Mouse (Mus musculus) gastrocnemius, adult 8-10 months (tissue): ENCODE measurements at regions not wholly inside any gene's neighbourhood (a gene's known extent, or its start where the extent isn't known, plus 50 kb on each side); places are given as distances from the start of the nearest gene placed in this dataset.
"Not testable (repeated sequence)": the region's sequence is repeated elsewhere in the genome, so short reads cannot be mapped to it uniquely, and the experiment has no call there.

Experiments
- DNase-seq, 2 experiments: peaks; one replicate each; pipeline ENCODE4 v3.0.0; 2022; ENCODE audit warnings: low spot score in 2 of 2

DNA sequence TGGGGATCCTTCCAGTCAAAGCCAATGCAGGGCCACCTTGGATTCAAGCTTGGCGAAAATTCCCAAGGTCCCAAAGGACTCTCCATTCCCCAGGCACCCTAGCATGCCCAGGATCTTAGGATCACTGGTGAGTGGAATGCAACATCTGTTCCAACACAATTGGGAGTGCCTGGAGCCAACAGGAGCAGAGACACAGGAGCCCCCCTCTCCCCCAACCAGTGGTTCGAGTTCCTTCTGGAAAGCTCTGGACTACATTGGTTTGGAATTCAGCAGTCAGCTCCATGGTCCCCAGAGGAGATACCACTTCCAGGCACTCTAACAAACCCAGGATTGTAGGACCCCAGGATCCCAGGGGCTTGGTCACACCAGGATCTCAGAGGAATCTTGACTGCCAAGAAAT is 150.0 kb downstream of the Mycs start:
- DNase-seq: not testable (repeated sequence)

DNA sequence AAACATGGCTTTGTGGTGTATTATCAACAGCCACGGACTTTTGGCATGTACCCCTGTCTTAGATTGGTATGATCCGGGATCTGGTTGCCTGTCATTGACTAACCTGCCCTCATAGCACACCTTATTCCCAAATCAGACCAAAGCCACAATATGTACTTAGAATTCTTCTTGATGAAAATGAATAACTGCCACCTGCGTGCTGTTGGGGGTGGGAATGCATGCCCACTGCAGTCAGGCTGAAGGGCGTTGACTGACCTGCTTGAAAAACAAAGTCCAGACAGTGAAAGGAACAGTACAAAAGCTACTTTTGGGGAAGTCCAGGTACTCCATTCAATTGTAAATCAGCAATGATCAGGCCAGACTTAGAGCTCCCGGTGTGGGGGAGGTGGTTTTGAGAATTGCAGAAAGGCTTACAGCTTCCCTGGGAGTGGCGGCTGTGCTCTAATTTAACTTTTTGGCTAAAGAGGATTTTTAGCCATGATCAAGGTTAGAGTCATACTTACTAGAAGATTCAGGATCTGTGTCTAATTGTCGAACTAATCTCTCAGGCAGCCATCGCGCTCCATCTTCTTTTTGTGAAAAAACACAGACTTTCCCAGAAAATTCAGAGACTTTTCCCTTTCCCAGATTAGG is 157.8 kb downstream of the Mycs start:
- DNase-seq: peak in 1 of 2 experiments; percentile 4

DNA sequence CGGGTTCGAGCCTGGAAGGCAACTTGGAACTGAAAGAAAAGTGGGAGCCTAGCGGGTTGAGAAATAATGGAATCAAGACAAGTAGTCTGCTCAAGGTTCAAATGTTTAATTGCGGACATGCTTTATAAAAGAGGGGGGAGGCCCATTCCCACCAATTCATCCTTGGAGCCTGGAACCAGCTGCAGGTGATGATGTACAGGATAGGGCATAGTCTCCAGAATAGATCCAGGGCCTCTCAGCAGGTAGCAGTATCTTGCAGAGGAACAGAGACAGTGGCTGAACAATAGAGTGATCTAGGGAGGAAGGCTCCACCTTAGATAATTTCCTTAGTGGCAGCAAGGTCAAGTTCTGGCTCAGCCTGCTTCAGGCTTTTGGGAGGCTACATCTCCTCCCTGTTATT is 158.5 kb downstream of the Mycs start:
- DNase-seq: not testable (repeated sequence)
